Mouse (Mus musculus): ENCODE measurements at regions not wholly inside any gene's neighbourhood (a gene's known extent, or its start where the extent isn't known, plus 50 kb on each side); places are given as distances from the start of the nearest gene placed in this dataset.

DNA sequence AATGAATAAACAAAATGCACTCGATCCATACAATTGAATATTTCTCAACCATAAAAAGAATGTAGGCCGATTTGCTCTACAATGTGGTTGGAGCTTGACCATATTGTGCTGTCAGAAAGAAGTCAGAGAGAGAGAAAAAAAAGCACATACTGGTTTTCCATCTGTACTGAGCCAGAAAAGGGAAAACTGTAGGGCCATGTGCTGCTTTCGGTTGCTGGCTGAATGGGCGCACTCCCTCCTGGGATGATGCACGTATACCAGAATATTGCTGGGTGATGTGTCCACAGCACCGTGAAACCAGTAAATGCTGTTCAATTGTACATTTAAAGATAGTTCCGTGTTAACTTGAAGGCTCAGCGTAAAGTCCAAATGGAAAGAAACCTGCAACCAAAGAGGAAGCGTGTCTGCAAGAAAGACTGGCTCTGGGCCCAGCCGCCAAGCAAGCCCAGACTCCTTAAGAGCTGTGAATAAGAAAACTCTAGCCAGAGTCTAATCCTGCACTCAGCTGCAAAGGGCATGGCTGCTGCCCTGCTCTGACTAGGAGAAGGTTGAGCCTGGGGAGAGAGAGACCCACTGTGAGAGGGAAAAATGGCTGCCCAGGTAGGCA, 355.2 kb upstream of the Kcnab2 start:
- DNase-seq, result peak in 1 of 2 experiments; percentile 49

DNA sequence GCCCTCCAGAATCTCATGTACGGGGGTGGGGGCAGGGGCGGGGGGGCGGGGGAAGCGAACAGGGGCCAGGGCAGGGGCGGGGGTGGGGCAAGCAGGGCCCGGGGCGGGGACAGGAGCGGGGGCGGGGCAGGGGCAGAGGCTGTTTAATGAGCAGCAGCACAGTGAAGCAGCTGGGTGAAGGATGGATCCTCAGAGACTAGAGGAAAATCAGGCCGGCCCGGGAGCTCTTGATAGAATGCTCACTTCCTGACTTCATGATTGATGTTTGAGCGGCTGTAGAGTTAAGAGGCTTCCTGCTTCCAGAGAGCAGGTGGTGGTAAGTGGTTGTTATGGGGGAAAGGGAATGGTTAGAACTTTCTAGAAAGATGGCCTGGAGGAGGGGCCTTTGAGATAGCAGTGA, 347.5 kb upstream of the Kcnab2 start:
- no peak for DNase-seq

DNA sequence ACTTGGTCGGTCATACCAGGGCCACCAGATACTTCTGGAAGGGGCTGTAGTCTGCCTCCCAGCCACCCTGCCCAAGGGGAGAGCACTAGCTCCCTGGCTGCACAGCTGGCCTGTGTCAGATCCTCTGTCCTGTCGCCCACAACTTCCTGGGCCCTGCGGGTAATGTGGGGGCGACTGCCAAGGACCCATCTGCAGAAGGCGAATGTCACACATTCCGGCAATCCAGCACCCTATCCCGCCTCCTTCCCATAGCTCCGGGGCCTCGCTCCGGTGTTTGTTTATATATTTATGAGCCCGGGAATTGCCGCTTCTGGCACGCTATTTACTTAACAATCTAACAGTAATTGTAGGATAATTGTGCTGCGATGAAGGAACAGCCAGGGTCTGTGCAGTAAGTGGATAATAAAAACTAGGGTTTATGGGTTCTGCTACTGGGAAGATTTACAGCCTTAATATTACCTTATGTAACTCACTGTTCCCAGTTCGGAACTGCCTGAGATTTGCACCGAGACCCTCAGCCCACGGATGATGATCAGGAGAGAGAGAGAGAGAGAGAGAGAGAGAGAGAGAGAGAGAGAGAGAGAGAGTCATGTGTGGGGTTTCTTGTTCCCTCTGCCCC, 338.6 kb upstream of the Kcnab2 start:
- DNase-seq, result peak; percentile 28 to 78

DNA sequence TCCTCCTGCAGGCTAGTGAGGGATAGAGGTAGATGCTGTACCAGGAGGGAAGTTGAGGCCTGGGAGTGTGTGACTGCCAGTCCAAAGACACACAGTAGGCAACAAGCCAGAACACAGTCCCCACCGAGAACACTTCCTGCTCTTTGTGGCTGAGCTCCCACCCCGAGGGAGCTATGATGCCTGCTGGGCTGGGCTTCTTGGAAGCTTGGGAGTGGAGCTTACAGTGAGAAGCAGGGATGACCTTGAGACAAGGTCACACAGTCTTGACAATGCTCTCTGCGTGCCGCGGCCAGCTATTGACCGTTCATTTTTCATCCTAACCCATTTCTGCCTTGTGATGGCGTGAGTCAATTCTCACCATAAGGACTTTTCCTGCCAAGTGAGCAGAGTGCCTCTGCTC, 328.9 kb upstream of the Kcnab2 start:
- DNase-seq, result no peak

DNA sequence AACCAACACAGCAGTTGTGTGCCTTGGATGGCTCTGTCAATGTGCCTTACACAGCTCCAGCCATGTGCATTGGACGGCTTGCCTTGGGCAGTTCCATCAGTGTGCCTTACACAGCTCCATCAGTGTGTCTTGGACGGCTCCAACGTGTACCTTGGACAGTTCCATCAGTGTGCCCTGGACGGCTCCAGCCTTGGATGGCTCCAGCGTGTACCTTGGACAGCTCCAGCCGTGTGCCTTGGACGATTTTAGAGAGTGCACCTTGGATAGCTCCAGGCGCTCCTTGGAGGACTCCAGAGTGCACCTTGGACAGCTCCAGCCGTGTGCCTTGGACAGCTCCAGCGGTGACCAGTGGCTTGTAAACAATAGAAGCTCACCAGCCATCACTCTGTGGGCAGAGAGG, 321.7 kb upstream of the Kcnab2 start:
- peak; percentile 58 to 64 for DNase-seq

DNA sequence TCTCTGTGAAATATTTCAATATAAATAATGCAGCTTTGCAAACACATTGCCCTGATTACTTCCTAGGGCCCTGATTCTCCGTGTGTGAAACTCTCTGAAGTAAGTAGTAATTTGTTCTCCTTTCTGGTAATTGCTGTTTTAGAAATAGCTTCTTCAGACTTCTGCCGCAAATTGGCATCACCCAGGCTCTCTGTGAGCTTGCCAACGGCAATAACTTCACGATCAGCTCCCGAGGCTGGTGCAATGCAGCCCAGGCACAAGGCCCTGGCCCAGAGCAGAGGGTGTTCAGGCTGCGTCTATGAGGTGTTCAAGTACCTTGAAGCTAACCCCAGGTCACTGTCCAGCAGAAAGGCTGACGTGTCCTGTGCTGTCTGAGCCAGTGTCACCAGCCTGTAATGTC, 310.8 kb upstream of the Kcnab2 start:
- DNase-seq, result no peak

DNA sequence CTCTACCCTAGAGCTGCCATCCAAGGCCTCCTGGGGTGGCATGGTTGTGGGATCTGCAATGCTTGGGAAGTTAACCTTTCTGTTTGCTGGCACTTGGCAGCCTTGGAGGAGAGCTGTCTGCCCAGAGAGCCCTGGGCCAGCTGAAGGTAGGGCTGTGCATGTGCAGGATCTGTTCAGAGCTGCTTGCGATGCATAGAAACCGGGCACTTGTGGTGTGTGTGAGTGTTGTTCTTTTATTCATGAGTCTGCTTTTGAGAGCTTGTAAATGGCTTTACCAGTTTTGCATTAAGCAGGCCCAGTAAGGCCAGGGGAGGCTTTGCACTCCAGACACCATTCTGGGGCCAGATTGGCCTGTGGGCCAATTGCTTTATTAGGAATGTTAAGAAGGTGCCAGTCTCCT, 307.3 kb upstream of the Kcnab2 start:
- DNase-seq, result no peak

DNA sequence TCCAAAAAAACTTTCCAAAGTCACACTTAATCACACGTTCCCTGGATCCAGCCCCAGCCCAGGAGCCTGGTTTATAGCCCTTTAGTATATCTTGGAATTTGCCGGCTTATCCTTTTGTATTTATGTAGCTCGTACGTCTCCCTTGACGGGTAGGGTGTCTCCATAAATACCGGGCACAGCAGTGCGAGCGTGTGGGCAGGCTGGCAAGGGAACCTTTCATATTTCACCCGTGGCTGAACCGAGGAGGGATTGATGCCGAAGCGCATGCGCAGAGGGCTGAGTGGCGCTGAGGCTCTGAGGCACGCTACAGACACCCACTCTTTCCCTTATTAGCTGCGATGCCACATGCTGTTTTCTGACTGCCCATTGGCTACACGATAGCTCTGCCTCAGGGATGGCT, 301.9 kb upstream of the Kcnab2 start:
- no peak for DNase-seq

DNA sequence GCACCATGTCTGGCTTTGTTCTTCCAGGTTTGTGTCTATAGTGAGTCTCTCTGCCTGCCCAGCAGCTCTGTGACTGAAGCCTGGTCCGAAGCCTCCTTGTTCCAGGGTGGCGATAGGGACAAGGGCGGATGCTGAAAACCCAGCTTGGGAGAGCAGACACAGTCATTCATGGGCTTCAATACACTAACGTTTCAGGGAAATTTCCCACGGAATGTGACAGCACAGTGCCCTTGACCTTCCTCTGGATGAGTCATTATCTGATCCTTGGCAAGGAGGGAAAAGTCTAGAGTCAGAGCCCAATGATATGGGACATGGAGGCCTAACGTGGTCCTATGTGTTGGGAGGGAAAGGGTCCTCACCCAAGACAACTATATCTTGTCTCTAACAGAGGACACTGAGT, 298.1 kb upstream of the Kcnab2 start:
- no peak for DNase-seq

DNA sequence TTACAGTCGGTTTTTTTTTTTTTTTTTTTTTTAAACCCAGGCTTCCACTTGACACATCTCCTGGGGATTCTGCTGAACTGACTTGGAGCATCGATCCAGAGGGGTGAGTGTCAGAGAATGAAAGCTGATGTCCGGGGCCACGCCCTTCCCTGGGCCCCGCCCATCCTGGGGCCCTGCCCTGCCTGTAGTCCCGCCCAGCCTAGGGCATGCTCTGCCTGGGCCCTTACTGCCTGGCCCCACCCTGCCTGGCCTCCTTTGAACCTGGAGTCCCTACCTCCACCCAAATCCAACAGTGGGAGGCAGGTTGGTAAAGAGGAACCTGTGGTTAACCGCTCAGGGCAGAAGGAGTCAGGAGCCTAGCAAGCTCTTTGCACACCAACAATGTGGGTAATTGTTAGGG, 293.7 kb upstream of the Kcnab2 start:
- DNase-seq, result peak in 1 of 2 experiments; percentile 19

DNA sequence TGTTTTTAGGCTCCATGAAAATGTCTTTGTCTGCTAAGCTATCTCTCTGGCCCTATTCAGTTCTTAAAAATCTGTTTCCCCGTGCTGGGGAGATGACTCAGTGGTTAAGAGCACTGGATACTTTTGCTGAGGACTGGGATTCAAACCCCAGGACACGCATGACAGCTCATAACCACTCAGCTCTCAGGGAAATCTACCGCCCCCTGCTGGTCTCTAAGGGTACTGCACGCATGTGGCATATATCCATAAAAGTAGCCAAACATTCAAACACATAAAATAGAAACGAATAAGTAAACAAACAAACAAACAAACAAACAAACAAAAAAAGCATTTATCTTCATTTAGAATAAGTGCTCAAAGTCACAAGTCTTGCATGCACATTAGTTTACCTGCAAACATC, 289.7 kb upstream of the Kcnab2 start:
- DNase-seq, result no peak

DNA sequence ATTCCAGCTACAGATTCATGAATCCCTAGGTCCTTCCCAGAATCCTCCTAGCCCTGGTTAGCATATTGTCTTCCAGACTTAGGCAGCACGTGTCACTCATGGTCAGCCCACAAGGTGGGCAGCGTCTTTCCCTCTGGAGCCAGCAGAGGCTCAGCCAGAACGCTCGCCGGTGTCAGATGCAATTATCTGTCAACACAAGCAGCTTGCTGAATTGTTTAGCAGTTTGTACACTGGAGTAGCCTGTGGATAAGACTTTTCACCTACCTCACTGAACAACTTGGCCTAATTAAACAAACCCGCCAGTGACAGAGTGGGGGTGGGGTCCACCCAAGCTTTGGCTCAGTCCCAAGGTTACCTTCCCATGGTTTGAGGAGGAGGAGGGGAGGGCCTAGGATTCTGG, 285.4 kb upstream of the Kcnab2 start:
- peak in 1 of 2 experiments; percentile 13 for DNase-seq

DNA sequence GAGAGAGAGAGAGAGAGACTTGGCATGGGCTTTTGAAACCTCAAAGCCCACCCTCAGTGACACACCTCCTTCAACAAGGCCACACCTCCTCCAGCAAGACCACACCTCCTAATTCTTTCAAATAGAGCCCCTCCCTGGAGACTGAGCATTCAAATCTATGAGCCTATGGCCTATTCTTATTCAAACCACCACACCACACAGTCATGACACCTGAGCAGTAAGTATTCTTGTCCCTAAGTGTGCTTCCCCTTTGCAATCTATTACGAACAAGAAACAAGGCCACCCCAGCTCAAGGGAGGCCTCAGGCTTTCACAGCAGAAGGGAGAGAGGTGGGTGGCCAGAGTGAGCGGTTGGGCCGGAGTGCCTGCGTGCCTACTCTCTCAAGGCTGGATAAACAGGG, 284.9 kb upstream of the Kcnab2 start:
- peak in 1 of 2 experiments; percentile 3 for DNase-seq

DNA sequence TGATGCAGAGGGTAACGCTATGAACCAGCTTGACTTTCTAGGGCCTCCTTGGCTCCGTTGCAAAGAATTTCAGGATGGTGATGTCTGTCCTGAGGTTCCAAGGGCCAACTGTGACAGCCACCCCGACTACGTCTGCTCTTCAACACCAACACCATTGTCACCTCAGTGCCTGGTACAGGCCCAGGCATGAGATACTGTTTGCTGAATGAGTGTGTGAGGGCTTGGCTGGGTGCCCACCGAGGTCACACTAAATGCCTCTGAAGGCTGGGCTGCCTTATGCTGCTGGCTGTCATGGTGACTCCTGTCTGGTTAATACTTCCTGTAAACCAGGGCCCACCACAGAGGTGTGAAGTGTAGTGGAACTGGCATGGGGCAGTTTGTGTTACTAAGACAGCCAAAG, 279.5 kb upstream of the Kcnab2 start:
- DNase-seq, result no peak

DNA sequence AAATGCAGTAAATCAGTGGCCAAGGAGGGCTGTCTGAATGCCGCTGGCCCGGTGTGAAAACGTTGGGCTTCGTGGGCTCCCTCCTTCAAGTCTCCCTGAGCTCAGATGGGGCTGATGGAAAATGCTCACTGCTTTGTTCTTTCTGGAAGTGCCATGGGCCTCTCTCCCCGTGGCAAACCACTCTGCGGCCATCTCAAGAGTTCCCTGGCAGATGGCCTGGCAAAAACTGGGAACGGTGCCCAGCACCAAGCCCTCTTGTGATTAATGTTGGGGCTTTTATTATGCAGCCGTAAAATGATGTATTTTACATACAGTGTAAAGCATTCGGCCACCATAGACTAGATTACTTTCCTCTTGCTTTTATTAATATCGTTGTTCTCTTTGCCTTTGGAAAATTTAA, 278.9 kb upstream of the Kcnab2 start:
- DNase-seq, result no peak

DNA sequence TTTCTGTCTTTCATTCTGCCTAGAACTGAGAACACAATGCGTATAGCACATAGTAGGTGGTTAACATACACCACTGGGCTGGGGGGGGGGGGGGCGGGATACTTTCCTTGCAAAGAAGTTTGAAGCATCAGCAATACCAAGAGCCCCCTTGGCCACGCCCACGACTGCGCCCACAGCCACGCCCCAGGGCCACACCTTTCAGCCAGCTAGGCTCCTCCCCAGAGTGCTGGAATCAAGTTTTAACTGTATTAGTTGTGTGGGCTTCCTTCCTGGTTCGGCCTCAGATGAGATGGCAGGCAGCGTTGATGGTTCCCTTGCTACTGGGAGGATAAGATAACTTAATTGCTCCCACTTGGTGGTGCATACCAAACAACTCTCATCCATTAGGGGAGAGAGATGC, 278.1 kb upstream of the Kcnab2 start:
- DNase-seq, result peak in 1 of 2 experiments; percentile 6

DNA sequence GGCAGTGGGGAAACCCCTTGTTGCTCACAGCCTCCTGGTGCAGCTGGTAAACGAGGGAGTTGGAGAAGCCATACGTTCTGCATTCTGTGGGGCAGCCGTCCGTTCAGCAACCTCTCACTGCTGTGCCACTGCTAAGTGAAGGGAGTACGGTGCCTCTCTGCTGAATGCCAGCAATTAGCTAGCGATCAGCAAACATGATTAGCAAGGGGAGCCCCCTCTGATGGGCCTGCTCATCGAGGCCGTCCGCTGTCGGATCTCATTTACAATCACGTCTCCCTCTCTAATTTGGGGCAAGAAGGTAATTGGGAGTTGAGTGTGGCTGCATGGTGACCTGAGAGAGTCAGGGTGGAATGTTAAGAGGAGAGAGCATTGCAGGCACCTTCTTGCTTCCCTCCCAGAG, 266.7 kb upstream of the Kcnab2 start:
- no peak for DNase-seq

DNA sequence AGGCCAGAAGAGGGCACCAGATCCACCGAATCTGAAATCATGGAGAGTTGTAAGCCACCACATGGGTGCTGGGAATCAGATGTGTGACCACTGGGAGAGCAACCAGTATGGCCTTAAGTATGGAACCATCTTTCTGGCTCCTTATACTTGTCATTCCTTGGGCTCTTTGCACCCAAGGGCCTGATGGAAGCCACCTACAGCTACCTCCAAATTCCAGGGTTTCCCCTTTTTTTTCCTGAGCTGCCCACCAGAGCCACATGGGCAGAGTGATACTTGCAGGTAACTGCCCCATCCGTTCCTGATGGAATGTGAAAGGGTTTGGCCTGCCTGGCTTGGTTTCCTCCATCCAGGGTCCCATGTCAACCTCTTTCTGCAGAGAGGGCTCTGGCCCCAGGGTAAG, 255.3 kb upstream of the Kcnab2 start:
- DNase-seq, result peak in 1 of 2 experiments; percentile 10

DNA sequence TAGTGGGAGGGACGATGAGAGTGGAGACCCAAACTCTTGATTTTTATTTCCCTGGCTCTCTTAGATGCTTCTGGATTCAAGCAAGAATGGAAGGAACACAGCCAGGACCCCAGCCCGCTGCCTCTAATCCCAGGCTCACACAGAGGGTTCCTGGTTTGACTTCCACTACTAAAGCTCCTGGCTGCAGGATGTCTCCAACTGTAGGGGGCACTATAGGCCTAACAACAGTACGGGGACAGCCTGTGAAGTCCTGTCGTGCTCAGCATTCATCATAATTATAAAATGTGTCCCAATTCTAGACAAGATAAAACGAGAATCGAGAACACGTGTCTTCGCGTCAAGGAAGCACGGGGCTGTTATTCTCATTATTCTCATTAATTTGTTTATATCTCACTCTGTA, 254.3 kb upstream of the Kcnab2 start:
- DNase-seq, result peak in 1 of 2 experiments; percentile 6

DNA sequence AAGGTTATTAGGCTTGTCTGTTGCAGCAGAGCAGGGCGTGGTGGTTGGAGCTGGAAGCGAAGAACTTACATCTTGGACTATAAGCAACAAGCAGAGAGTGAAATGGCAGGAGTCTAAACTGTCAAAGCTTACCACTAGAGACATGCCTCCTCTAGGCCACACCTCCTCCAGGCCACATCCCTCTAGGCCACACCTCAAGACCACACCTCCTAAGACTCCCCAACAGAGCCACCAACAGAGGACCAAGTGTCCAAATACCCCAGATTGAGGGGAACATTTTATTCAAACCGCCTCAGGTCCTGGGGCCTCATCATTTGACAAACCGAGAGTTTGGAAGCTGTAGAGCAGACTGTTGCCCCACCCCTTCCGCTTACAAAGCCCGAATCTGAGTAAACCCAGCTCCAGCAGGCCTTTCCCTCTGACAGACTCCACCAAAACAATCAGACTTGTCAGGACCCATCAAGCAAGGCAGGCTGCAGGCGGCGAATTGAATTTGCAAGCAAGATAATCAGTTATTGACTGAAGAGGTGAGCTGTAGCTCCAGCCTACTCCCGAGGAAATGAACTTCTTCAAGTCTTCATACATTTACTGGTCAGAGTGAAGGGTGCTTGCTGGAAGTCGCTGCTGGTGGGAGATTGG, 253.5 kb upstream of the Kcnab2 start:
- DNase-seq, result peak in 1 of 2 experiments; percentile 4

DNA sequence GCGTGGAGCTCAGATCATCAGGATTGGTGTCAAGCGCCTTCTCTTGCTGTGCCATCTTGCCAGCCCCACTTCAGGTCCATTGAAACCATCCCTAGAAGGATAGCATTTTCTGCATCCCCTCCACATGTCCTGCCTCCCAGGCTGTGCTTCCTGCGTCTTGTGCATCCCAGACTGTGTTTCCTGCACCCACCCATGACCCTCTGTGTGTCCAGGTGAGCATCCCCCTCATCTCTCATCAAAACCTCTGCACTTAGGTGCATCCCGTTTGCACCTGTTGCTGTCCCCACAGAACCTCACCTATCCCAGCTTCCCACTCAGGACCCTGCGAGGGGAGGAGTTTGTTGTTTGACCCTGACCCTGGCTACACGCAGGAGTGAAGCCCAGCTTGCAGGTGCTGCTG, 251.8 kb upstream of the Kcnab2 start:
- peak in 1 of 2 experiments; percentile 9 for DNase-seq

DNA sequence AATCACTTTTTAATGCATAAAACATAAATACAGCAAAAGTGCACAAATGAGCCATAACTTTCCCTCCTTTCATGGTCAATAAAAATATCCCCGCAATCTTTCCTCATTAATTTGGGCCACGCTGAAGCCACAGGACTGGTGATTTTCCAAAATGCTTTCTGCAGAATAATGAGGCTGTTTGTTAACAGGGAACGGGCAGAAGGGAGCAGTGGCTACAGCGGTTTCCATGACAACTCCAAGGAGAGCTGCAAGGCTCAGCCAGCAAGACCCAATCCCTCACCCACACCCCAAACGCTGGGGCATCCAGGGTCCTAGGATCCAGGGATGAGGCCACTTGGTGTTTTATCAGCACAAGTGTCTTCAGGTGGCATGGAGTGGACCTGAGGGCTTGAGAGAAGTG, 248.2 kb upstream of the Kcnab2 start:
- DNase-seq, result peak in 1 of 2 experiments; percentile 14

DNA sequence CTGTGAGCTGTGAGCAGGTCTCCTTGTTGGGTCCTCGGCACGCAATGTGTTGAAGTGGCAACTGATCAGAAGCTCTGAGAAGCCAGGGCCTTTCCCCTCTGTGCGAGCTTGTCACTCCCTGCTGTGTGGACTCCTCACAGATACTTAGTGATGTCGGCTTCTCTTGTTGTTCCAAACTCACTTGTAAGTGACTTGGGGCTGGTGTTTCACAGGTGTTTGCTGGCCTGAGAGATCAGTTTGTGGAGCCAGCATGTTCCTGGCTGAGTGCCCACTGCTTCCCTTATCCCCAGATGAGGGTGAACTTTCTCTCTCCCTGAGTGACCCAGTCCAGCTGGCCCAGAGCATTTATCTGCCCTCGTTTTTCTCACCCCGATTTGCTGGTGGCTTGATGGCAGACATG, 247.8 kb upstream of the Kcnab2 start:
- DNase-seq, result peak in 1 of 2 experiments; percentile 11

DNA sequence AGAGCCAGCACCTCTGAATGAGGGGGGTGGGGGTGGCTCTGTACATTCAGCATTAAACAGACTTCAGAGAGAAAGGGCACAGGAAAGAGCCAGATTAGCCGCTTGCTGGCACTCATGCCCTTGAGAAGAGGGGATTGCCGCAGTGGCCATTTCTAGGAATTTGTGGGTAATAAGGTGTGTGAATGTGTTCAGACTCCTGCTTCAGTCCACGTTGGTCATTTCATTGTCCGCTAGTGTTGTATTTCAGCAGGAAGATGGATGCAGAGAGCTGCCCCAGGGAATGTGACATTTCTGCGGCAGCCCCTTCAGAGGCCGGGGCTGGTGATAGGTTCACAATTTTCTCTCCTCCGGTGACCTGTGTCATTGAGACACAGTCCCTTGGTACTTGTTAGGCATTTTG, 247.1 kb upstream of the Kcnab2 start:
- DNase-seq, result no peak

DNA sequence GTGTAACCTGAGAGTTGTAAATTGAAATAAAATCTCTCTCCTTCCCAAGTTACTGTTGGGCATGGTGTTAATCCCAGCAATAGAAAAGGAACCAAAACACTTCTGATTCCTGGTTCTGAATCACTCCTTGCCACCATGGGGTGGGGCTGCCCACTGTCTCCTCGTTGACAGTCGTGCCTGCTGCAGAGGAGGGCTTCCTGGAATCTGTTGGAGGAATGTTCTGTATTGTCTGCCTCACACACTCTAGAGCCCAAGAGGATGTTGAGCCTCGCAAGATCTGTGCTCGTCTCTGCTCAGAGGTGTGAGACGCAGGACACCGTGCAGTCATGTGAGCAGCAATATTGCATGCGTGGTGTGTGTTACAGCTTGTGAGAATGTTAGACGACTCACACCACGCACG, 246.4 kb upstream of the Kcnab2 start:
- DNase-seq, result peak in 1 of 2 experiments; percentile 7
